Mouse (Mus musculus): ENCODE data around the gene Bco1. TPM values are rescaled to one million over a fixed set of nuclear protein-coding genes. Genes with fewer than 3 reads are reported as not detected.

Bco1 gene
- total RNA-seq, 2 experiments from 2014 or later = not detected

Other genes with a start within 250 kb of the Bco1 start
- gene Cmc2, start 174.4 kb upstream of the Bco1 start, total RNA-seq (2021) = 10 to 100 TPM; 11.6 to 14.7 TPM
- gene Cenpn, start 174.1 kb upstream of the Bco1 start, total RNA-seq (2021) = 1 to 10 TPM in 1 of 2 experiments, under 1 TPM in 1; 0.81 to 1.2 TPM
- 10 to 100 TPM; 43.9 to 47.8 TPM for gene Atmin, start 152.5 kb upstream of the Bco1 start, total RNA-seq (2021)
- 10 to 100 TPM in 1 of 2 experiments, 1 to 10 TPM in 1; 9.1 to 10.4 TPM for gene 1700030J22Rik, start 116.9 kb upstream of the Bco1 start, total RNA-seq (2021)
- 10 to 100 TPM; 43.9 to 50.1 TPM for gene Gcsh, start 102.3 kb upstream of the Bco1 start, total RNA-seq (2021)
- gene Pkd1l2, start 13.4 kb upstream of the Bco1 start, total RNA-seq (2021) = under 1 TPM; 0.08 to 0.12 TPM
- 10 to 100 TPM; 18.5 to 19.4 TPM for gene Gan, start 62.3 kb downstream of the Bco1 start, total RNA-seq (2021)
- gene Cmip, start 161.2 kb downstream of the Bco1 start, total RNA-seq (2021) = 100 to 1,000 TPM; 275 to 296 TPM